Mouse (Mus musculus) bone marrow macrophage, adult 2 months (primary cell): ENCODE data around the gene Ncoa7. TPM values are rescaled to one million over a fixed set of nuclear protein-coding genes. Genes with fewer than 3 reads are reported as not detected.

ENCODE experiments used
- H3K27ac ChIP-seq: 2 replicates; pipeline ENCODE4 v1.5.1; 2012; ENCODE audit warnings: low read depth, low read length; ENCODE audit not compliant: insufficient read depth
- H3K4me1 ChIP-seq: 2 replicates; pipeline ENCODE4 v1.6.1; 2012; ENCODE audit warnings: low read length; ENCODE audit not compliant: control insufficient read depth, insufficient read depth
- H3K4me3 ChIP-seq: 2 replicates; pipeline ENCODE4 v1.5.1; 2012; ENCODE audit warnings: mild to moderate bottlenecking, low read length, moderate library complexity; ENCODE audit not compliant: insufficient read depth
- CTCF ChIP-seq: IDR thresholded peaks from 2 replicates; pipeline ENCODE4 v1.5.1; 2012; ENCODE audit warnings: low read depth, mild to moderate bottlenecking, low read length, moderate library complexity
- POLR2A ChIP-seq: IDR thresholded peaks from 2 replicates; pipeline ENCODE4 v1.6.1; 2012; ENCODE audit warnings: mild to moderate bottlenecking, low read depth, low read length, borderline replicate concordance
- polyA plus RNA-seq: library from polyadenylated mRNA; stranded (reverse); fragments of >200 nt; gene quantifications from 2 replicates; pipeline ENCODE4 v1.2.4, GENCODE M21; 2012; ENCODE audit not compliant: missing spikeins, insufficient read depth, insufficient read length

Gene Ncoa7
- 24.9 and 30.0 TPM in 2 replicates for polyA plus RNA-seq

GRCm38 (mm10) chr10:30802681-30803586, at the start of gene Ncoa7:
Ncoa7 (minus strand) TSS chr10:30803326.
- H3K4me1 ChIP-seq: peaks cover 17% of the 10 kb centered on the region
- peak within 1 kb of the TSS; percentile 92 for H3K27ac ChIP-seq
- TF ChIP-seq CTCF (no peak), POLR2A (no peak)
- peak within 1 kb of the TSS; percentile 86 for H3K4me3 ChIP-seq

GRCm38 (mm10) chr10:30845101-30845825, 42.1 kb upstream of the Ncoa7 start:
- H3K4me3 ChIP-seq: no peak overlapping the region
- no peak overlapping the region for H3K27ac ChIP-seq
- no peak for TF ChIP-seq POLR2A
- TF ChIP-seq CTCF: no peak
- no peaks in the 10 kb centered on the region for H3K4me1 ChIP-seq

- Histone ChIP-seq H3K27ac (no peak overlapping the region), H3K4me3 (no peak overlapping the region), H3K4me1 (no peaks in the 10 kb centered on the region)
- TF ChIP-seq POLR2A: no peak
- no peak for TF ChIP-seq CTCF
Measured at GRCm38 (mm10) chr10:30844191-30845010, 41.3 kb upstream of the Ncoa7 start.

DNA sequence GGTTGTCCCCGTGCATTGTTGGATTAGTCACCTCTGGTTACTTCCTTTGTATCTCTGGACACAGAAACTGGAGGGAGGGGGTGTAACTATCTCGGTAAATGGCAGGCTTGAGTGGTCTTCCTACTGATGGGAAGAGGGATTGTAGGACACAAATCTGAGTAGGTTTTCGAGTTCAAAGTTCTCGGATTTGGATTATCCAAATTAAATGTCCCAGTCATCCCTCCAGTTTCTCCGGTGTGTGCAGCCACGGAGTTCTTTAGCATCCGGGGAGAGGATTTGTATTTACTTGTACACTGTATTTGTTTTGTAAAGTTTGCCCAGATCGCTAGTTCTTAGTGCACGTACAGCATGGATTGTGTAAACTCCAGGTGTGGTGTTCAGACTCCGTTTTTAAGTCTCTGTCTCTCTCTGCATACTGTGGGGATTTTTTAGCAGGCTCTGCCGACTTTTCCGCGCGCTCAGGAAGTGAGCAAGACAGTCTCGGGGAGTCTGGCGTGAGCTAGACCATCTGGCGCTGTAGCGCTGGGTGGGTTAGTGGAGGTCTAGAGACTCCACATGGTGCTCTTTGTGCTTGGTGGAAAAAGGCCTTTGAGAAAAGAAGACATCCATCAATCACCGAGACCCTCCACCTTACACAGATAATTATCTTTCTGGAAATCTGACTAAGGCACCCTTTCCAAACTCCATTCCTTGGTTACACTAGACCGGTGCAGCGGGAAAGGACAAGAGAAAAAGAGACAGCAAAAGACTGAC, 40.5 kb upstream of the Ncoa7 start:
- no peak for TF ChIP-seq CTCF
- no peak for TF ChIP-seq POLR2A
- Histone ChIP-seq H3K4me3 (peak overlapping the region; percentile 62), H3K4me1 (no peaks in the 10 kb centered on the region)

GRCm38 (mm10) chr10:30842643-30843437, 39.7 kb upstream of the Ncoa7 start, which contains the start of gene Hey2:
Hey2 (minus strand) TSS chr10:30842801.
- no peak for TF ChIP-seq POLR2A
- TF ChIP-seq CTCF: no peak
- Histone ChIP-seq H3K27ac (no peak within 1 kb of the TSS), H3K4me1 (no peaks in the 10 kb centered on the region), H3K4me3 (peak within 1 kb of the TSS; percentile 62)

More for the DNA sequence above, 40.5 kb upstream of the Ncoa7 start:
- H3K27ac ChIP-seq: no peak overlapping the region

DNA sequence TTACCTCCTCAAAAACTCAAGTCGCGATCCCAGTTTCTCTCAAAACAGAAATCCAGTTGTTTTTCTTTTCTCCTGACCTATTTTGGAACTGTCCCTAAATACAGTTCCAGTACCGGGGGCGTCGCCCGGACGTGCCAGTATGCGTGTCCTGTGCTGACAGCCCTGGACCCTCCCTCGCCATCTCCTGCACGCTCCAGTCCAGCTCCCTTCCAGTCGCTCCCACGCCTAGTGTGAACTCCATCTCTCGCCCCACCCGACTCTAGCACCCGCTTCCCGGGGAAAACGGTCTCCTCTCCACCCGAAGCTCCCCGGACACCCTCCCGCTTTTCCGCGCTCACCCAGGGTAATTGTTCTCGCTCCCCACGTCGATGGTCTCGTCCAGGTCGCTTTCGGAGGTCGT, 39.1 kb upstream of the Ncoa7 start:
- Histone ChIP-seq H3K27ac (no peak overlapping the region), H3K4me1 (no peaks in the 10 kb centered on the region), H3K4me3 (peak overlapping the region; percentile 62)
- TF ChIP-seq CTCF (no peak), POLR2A (no peak)

- Histone ChIP-seq H3K4me3 (no peak overlapping the region), H3K27ac (no peak overlapping the region), H3K4me1 (no peaks in the 10 kb centered on the region)
- TF ChIP-seq CTCF (no peak), POLR2A (no peak)
Measured at GRCm38 (mm10) chr10:30840824-30841223, 37.7 kb upstream of the Ncoa7 start.

GRCm38 (mm10) chr10:30838188-30838587, 35.1 kb upstream of the Ncoa7 start:
- H3K27ac ChIP-seq: no peak overlapping the region
- H3K4me3 ChIP-seq: no peak overlapping the region
- TF ChIP-seq POLR2A (no peak), CTCF (no peak)
- H3K4me1 ChIP-seq: no peaks in the 10 kb centered on the region
